Comparison of ENCODE assay signal across 21 mouse cellular contexts in the genomic region with DNA sequence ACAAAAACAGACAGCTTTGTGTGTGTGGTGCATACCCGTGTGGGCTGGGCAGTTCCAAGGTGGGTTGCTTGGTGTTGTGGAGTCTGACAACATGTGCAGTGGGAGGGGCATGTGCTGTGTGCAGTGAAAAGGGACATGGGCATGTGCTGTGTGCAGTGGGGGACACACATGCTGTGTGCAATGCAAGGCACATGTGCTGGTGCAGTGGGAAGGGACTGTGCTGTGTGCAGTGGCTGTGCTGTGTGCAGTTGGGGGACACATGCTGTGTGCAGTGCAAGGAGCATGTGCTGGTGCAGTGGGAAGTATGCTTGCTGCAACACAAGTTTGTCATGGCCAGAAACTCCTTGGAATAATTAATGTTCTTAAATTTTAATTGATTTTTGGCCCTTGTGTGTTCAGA. TPM values are rescaled to one million over a fixed set of nuclear protein-coding genes. Genes with fewer than 3 reads are reported as not detected.
DNase-seq lines count a peak whose midpoint lies in the region; ATAC-seq lines count a peak whose summit lies in the region.
"Had no signal": no experiment of that assay in that cellular context is flagged by ENCODE, and none has a peak within 500 bp of the region (broad histone marks: within the 10 kb centered on the region; RNA-seq: fewer than 3 reads in every experiment).

No protein-coding gene starts in this region.

- DNase-seq in heart, adult 11 months, result peak; percentile 81
- DNase-seq in heart, postnatal 4 days, result no peak
- no peak for DNase-seq in kidney, postnatal 10 days
- DNase-seq in midbrain, embryonic 11.5 days (ENCODE audit: low spot score, missing footprints), result no peak
- no peak for DNase-seq in gastrocnemius, postnatal 14 days
- no peak for DNase-seq in adipocyte (ENCODE audit: low spot score)
- DNase-seq: adrenal gland, adult 2 months; B cell, adult 2 months; cerebellum, adult 2 months; heart, adult 2 months; kidney, adult 8-10 months; kidney, postnatal 36 days; layer of hippocampus, adult 9-11 months; left cerebral cortex, postnatal 4 days; thymus, postnatal 25 days had no signal

- 0 out of 2 replicates have a peak, but pooled peaks have one; percentile 36 for ATAC-seq in kidney, embryonic 15.5 days (replicated peaks; ENCODE audit: low FRiP score)
- ATAC-seq in midbrain, embryonic 16.5 days, result peak; percentile 56
- no peak for ATAC-seq in midbrain, embryonic 11.5 days (ENCODE audit: low FRiP score)
- ATAC-seq: lung, postnatal 0 days had no signal

- 66% methylated on average over 1 of the region's 1 CpGs for WGBS in kidney, embryonic 15.5 days
- 60% methylated on average over 1 of the region's 1 CpGs for WGBS in midbrain, embryonic 16.5 days
- 74% methylated on average over 1 of the region's 1 CpGs for WGBS in midbrain, embryonic 11.5 days

- no peak overlapping the region for H3K27ac ChIP-seq in kidney, embryonic 15.5 days
- no peak overlapping the region for H3K27ac ChIP-seq in midbrain, embryonic 16.5 days (ENCODE audit: low read length)
- H3K27ac ChIP-seq in midbrain, embryonic 11.5 days (ENCODE audit: low read depth, low read length), result no peak overlapping the region
- H3K27ac ChIP-seq: heart, adult 2 months; left cerebral cortex, adult 2 months; liver, embryonic 15.5 days had no signal

- intact Hi-C loops in gastrocnemius, postnatal 14 days (cut with DNase I; ENCODE audit: low total_unique reads), result no loop called here

- H3K4me3 ChIP-seq in kidney, embryonic 15.5 days (replicated peaks), result no peak overlapping the region
- H3K4me3 ChIP-seq in midbrain, embryonic 16.5 days (ENCODE audit: low read depth, low read length), result no peak overlapping the region
- H3K4me3 ChIP-seq in midbrain, embryonic 11.5 days (ENCODE audit: low read depth, low read length), result no peak overlapping the region
- H3K4me3 ChIP-seq: heart, adult 2 months; left cerebral cortex, adult 2 months; liver, embryonic 15.5 days; myocyte had no signal

- H3K27me3 ChIP-seq in kidney, embryonic 15.5 days, result no peaks in the 10 kb centered on the region
- H3K27me3 ChIP-seq in midbrain, embryonic 16.5 days (ENCODE audit: control insufficient read depth, insufficient read depth, low read depth, low read length), result no peaks in the 10 kb centered on the region
- no peaks in the 10 kb centered on the region for H3K27me3 ChIP-seq in midbrain, embryonic 11.5 days (ENCODE audit: control insufficient read depth, insufficient read depth, low read length)
- H3K27me3 ChIP-seq: liver, embryonic 15.5 days had no signal

- H3K36me3 ChIP-seq in kidney, embryonic 15.5 days, result no peaks in the 10 kb centered on the region
- H3K36me3 ChIP-seq in midbrain, embryonic 16.5 days (ENCODE audit: control insufficient read depth, insufficient read depth, low read length), result no peaks in the 10 kb centered on the region
- H3K36me3 ChIP-seq in midbrain, embryonic 11.5 days (ENCODE audit: control insufficient read depth, insufficient read depth, low read length), result no peaks in the 10 kb centered on the region
- H3K36me3 ChIP-seq: liver, embryonic 15.5 days had no signal

- no peaks in the 10 kb centered on the region for H3K9me3 ChIP-seq in kidney, embryonic 15.5 days (replicated peaks)
- H3K9me3 ChIP-seq in midbrain, embryonic 16.5 days (replicated peaks; ENCODE audit: control insufficient read depth, low read length, poor library complexity, severe bottlenecking), result no peaks in the 10 kb centered on the region
- H3K9me3 ChIP-seq in midbrain, embryonic 11.5 days (ENCODE audit: control insufficient read depth, low read length), result no peaks in the 10 kb centered on the region
- H3K9me3 ChIP-seq: liver, embryonic 15.5 days had no signal

- peaks cover 11% of the 10 kb centered on the region for H3K4me1 ChIP-seq in kidney, embryonic 15.5 days
- H3K4me1 ChIP-seq in midbrain, embryonic 16.5 days (ENCODE audit: control insufficient read depth, insufficient read depth, low read length), result no peaks in the 10 kb centered on the region
- peaks cover 5% of the 10 kb centered on the region for H3K4me1 ChIP-seq in midbrain, embryonic 11.5 days (ENCODE audit: control insufficient read depth, insufficient read depth, low read length)

- no peak overlapping the region for H3K4me2 ChIP-seq in kidney, embryonic 15.5 days
- no peak overlapping the region for H3K4me2 ChIP-seq in midbrain, embryonic 16.5 days (ENCODE audit: low read length)
- no peak overlapping the region for H3K4me2 ChIP-seq in midbrain, embryonic 11.5 days
- H3K4me2 ChIP-seq: liver, embryonic 15.5 days had no signal

- H3K9ac ChIP-seq in kidney, embryonic 15.5 days, result no peak overlapping the region
- no peak overlapping the region for H3K9ac ChIP-seq in midbrain, embryonic 16.5 days (ENCODE audit: low read depth, low read length)
- no peak overlapping the region for H3K9ac ChIP-seq in midbrain, embryonic 11.5 days (ENCODE audit: low read length)
- H3K9ac ChIP-seq: liver, embryonic 15.5 days had no signal

RNA-seq across cellular contexts. Expression of a gene that starts 43.8 kb away (rescaled TPM):
- 10 to 100 TPM; 45.6 to 47.5 TPM for total RNA-seq in heart, postnatal 4 days (2021)
- 21.0 and 22.3 TPM in 2 replicates for polyA plus RNA-seq in kidney, embryonic 15.5 days (2015; fragmentation: Nextera tagmentation; extraction: Ambion mirVana)
- polyA plus RNA-seq in midbrain, embryonic 16.5 days (2015; fragmentation: Nextera tagmentation; extraction: Ambion mirVana), result 6.3 and 8.1 TPM in 2 replicates
- 13.4 and 15.3 TPM in 2 replicates for polyA plus RNA-seq in midbrain, embryonic 11.5 days (2014; fragmentation: Nextera tagmentation; extraction: Ambion mirVana)
- 1 to 10 TPM; 4.3 to 4.6 TPM for total RNA-seq in gastrocnemius, postnatal 14 days (2021)
